ENCODE assay signal across 8 mouse cellular contexts in the genomic region with DNA sequence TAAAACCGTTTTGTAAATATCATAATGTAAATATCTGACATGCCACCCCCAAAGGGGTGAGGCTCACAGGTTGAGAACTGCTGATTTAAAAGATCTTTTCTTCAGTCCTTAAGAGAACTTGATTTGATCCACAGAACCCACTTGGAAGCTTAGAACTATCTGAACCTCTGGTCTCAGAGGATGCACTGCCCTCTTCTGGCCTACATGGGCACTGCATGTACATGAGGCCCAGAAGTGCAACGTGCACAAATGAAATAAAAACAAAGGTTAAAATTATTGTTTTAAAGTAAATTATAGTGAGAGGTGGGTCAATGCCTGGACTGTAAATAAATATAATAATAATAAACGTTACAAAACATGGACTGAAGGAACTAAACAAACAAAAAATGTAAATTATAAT.
DNase-seq lines count a peak whose midpoint lies in the region; ATAC-seq and TF ChIP-seq lines count a peak whose summit lies in the region.

No protein-coding gene starts in this region.

- no peaks in the 10 kb centered on the region for H3K9me3 ChIP-seq in intestine, postnatal 0 days (ENCODE audit: control insufficient read depth)
- no peaks in the 10 kb centered on the region for H3K9me3 ChIP-seq in intestine, embryonic 15.5 days
- H3K9me3 ChIP-seq in stomach, postnatal 0 days (ENCODE audit: control insufficient read depth, low read length): no peaks in the 10 kb centered on the region

- no peak for ATAC-seq in intestine, postnatal 0 days
- no peak for ATAC-seq in intestine, embryonic 15.5 days
- ATAC-seq in granulocyte monocyte progenitor cell, adult 5-6 weeks (replicated peaks; ENCODE audit: poor library complexity, severe bottlenecking): peak; percentile 55; the same call in 1 of the 2 replicates
- no peak for ATAC-seq in stomach, postnatal 0 days (ENCODE audit: low FRiP score, low TSS enrichment)

- H3K4me1 ChIP-seq in intestine, postnatal 0 days (replicated peaks; ENCODE audit: control insufficient read depth, insufficient read depth, low read length): no peaks in the 10 kb centered on the region
- no peaks in the 10 kb centered on the region for H3K4me1 ChIP-seq in intestine, embryonic 15.5 days (replicated peaks)
- H3K4me1 ChIP-seq in bone marrow, adult 2 months (ENCODE audit: control insufficient read depth, insufficient read depth, low read length): no peaks in the 10 kb centered on the region
- no peaks in the 10 kb centered on the region for H3K4me1 ChIP-seq in stomach, postnatal 0 days (replicated peaks; ENCODE audit: control insufficient read depth, insufficient read depth)

- TF ChIP-seq EP300 in stomach, postnatal 0 days (optimal IDR thresholded peaks at IDR 0.05): no peak

- H3K4me3 ChIP-seq in intestine, postnatal 0 days (ENCODE audit: low read depth, low read length): no peak overlapping the region
- no peak overlapping the region for H3K4me3 ChIP-seq in intestine, embryonic 15.5 days (replicated peaks)
- no peak overlapping the region for H3K4me3 ChIP-seq in bone marrow, adult 2 months (replicated peaks; ENCODE audit: control insufficient read depth, low read depth, low read length)
- H3K4me3 ChIP-seq in stomach, postnatal 0 days (ENCODE audit: low read depth, low read length): no peak overlapping the region

- DNase-seq in ES-CJ7 (ENCODE audit: low read depth, low spot score): peak; percentile 63
- DNase-seq in stomach, postnatal 0 days (ENCODE audit: low spot score): peak; percentile 28
- no peak for DNase-seq in left cerebral cortex, postnatal 25 days (ENCODE audit: low spot score in 2 of 2)
- DNase-seq in right cerebral cortex, postnatal 14 days: no peak

- TF ChIP-seq POLR2A in bone marrow, adult 2 months (IDR thresholded peaks at IDR 0.05; ENCODE audit: borderline replicate concordance, control insufficient read depth, low read depth, low read length): no peak

- intact Hi-C loops in left cerebral cortex, postnatal 25 days (cut with DNase I): no loop called here

- H3K27me3 ChIP-seq in intestine, postnatal 0 days (replicated peaks; ENCODE audit: control insufficient read depth, insufficient read depth, low read length): no peaks in the 10 kb centered on the region
- no peaks in the 10 kb centered on the region for H3K27me3 ChIP-seq in intestine, embryonic 15.5 days (replicated peaks)
- no peaks in the 10 kb centered on the region for H3K27me3 ChIP-seq in stomach, postnatal 0 days (ENCODE audit: control insufficient read depth, insufficient read depth, low read length)

- H3K27ac ChIP-seq in intestine, postnatal 0 days (ENCODE audit: low read depth, low read length): no peak overlapping the region
- no peak overlapping the region for H3K27ac ChIP-seq in intestine, embryonic 15.5 days
- no peak overlapping the region for H3K27ac ChIP-seq in bone marrow, adult 2 months (ENCODE audit: control insufficient read depth, insufficient read depth, low read depth, low read length, poor library complexity)
- no peak overlapping the region for H3K27ac ChIP-seq in stomach, postnatal 0 days (replicated peaks)

- H3K9ac ChIP-seq in intestine, postnatal 0 days (ENCODE audit: low read depth, low read length): no peak overlapping the region
- no peak overlapping the region for H3K9ac ChIP-seq in intestine, embryonic 15.5 days
- H3K9ac ChIP-seq in stomach, postnatal 0 days (ENCODE audit: low read length): no peak overlapping the region

- peak; percentile 71 for TF ChIP-seq CTCF in intestine, postnatal 0 days (IDR thresholded peaks at IDR 0.05; ENCODE audit: low read depth)
- peak; percentile 45 for TF ChIP-seq CTCF in bone marrow, adult 2 months (IDR thresholded peaks at IDR 0.05; ENCODE audit: control insufficient read depth, insufficient read depth, low read length)
- peak; percentile 77 for TF ChIP-seq CTCF in stomach, postnatal 0 days (IDR thresholded peaks at IDR 0.05; ENCODE audit: low read depth)

- H3K4me2 ChIP-seq in intestine, postnatal 0 days (replicated peaks; ENCODE audit: low read depth): no peak overlapping the region
- H3K4me2 ChIP-seq in intestine, embryonic 15.5 days (replicated peaks): no peak overlapping the region
- no peak overlapping the region for H3K4me2 ChIP-seq in stomach, postnatal 0 days (replicated peaks; ENCODE audit: low read depth)

- H3K36me3 ChIP-seq in intestine, postnatal 0 days (ENCODE audit: control insufficient read depth, insufficient read depth): no peaks in the 10 kb centered on the region
- no peaks in the 10 kb centered on the region for H3K36me3 ChIP-seq in intestine, embryonic 15.5 days
- H3K36me3 ChIP-seq in stomach, postnatal 0 days (ENCODE audit: control insufficient read depth, insufficient read depth, low read length): no peaks in the 10 kb centered on the region

- 54% methylated on average over 3 of the region's 3 CpGs for WGBS in intestine, postnatal 0 days
- WGBS in intestine, embryonic 15.5 days: 58% methylated on average over 3 of the region's 3 CpGs
- WGBS in bone marrow, adult 2 months: 44% methylated on average over 3 of the region's 3 CpGs
- 55% methylated on average over 3 of the region's 3 CpGs for WGBS in stomach, postnatal 0 days

Comparison
In these comparisons a context has a peak if more than half of its experiments do, and no peak if none do; other contexts are left out.
1. DNase-seq: peak in ES-CJ7 (single experiment) and stomach, postnatal 0 days (single experiment); none in left cerebral cortex, postnatal 25 days (0 of 2) and right cerebral cortex, postnatal 14 days (single experiment).
2. Peak in every context shown above with its lines, with median percentiles within 50 percentile points of each other: CTCF ChIP-seq.